Mouse (Mus musculus): ENCODE data around the gene Lmntd1. TPM values are rescaled to one million over a fixed set of nuclear protein-coding genes. Genes with fewer than 3 reads are reported as not detected.

Lmntd1 gene
- 2.0 and 2.3 TPM in 2 replicates for polyA plus RNA-seq (2015; fragmentation: Nextera tagmentation; extraction: Ambion mirVana)

GRCm38 (mm10) chr6:145614219-145614618 is at the start of gene Lmntd1:
Gene Lmntd1 (minus strand): TSS chr6:145614319.

GRCm38 (mm10) chr6:145615666-145616210 is 1.6 kb upstream of the Lmntd1 start, which contains the start of gene Tuba3b:
Gene Tuba3b (plus strand): TSS chr6:145615757.

Other genes with a start within 250 kb of the Lmntd1 start
- gene Tuba3b, start 1.4 kb upstream of the Lmntd1 start, polyA plus RNA-seq (2015; fragmentation: Nextera tagmentation; extraction: Ambion mirVana) = not detected in 2 replicates
- 7.1 and 7.6 TPM in 2 replicates for gene Rassf8, start 132.4 kb upstream of the Lmntd1 start, polyA plus RNA-seq (2015; fragmentation: Nextera tagmentation; extraction: Ambion mirVana)